Mouse (Mus musculus): ENCODE measurements at regions not wholly inside any gene's neighbourhood (a gene's known extent, or its start where the extent isn't known, plus 50 kb on each side); places are given as distances from the start of the nearest gene placed in this dataset.

DNA sequence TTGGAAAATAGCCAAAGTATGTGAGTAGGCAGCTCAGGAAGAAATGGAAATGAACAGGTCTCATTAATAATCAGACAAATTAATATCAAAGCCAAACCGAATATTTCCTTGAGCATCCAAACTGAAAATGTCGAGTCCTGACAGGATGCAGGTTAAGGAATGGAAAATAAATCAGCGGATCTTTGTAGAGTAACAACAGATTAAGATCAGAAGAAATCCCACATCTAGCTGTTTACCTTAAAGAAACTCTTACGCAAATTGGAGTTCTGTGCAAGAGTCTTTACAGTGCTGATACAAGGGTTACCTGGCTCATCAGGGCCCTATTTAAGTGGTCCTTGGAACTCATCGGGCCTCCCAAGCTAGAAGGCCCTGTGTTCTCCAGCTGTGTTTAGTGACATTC is 92.0 kb downstream of the Gm19935 start:
- TF ChIP-seq CTCF (IDR thresholded peaks at IDR 0.05; ENCODE audit: low read depth, low read length) (no peak), TAL1 (conservative IDR thresholded peaks at IDR 0.05; ENCODE audit: low read depth, low read length) (no peak), GATA2 (IDR thresholded peaks at IDR 0.05; ENCODE audit: borderline replicate concordance, low read depth, low read length) (no peak)
